ENCODE assay signal across 8 mouse cellular contexts in genomic region chr6:91712855-91713331, GRCm38 (mm10). TPM values are rescaled to one million over a fixed set of nuclear protein-coding genes. Genes with fewer than 3 reads are reported as not detected.
A peak's percentile ranks its signal among the peaks of the same experiment; 100 is the strongest.
DNase-seq lines count a peak whose midpoint lies in the region; ATAC-seq lines count a peak whose summit lies in the region.

No protein-coding gene starts in this region.

- ATAC-seq in kidney, embryonic 15.5 days (replicated peaks; ENCODE audit: low FRiP score) = peak; percentile 85
- 0 out of 2 replicates have a peak, but pooled peaks have one; percentile 10 for ATAC-seq in forebrain, embryonic 14.5 days
- peak; percentile 55 for ATAC-seq in hindbrain, embryonic 12.5 days (ENCODE audit: low FRiP score)

- H3K27me3 ChIP-seq in kidney, embryonic 15.5 days = no peaks in the 10 kb centered on the region
- H3K27me3 ChIP-seq in forebrain, embryonic 14.5 days (replicated peaks; ENCODE audit: control insufficient read depth, insufficient read depth, low read length) = no peaks in the 10 kb centered on the region
- H3K27me3 ChIP-seq in hindbrain, embryonic 12.5 days = no peaks in the 10 kb centered on the region

- H3K36me3 ChIP-seq in kidney, embryonic 15.5 days = peaks cover 45% of the 10 kb centered on the region
- 0 out of 2 replicates have a peak, but pooled peaks cover 8% of the 10 kb centered on the region for H3K36me3 ChIP-seq in forebrain, embryonic 14.5 days (ENCODE audit: control insufficient read depth, insufficient read depth, low read length)
- peaks cover 10% of the 10 kb centered on the region for H3K36me3 ChIP-seq in hindbrain, embryonic 12.5 days

- 10% methylated on average over 10 of the region's 10 CpGs for WGBS in kidney, embryonic 15.5 days
- WGBS in forebrain, embryonic 14.5 days = 6% methylated on average over 10 of the region's 10 CpGs
- WGBS in hindbrain, embryonic 12.5 days = 6% methylated on average over 9 of the region's 10 CpGs

- H3K9me3 ChIP-seq in kidney, embryonic 15.5 days (replicated peaks) = no peaks in the 10 kb centered on the region
- H3K9me3 ChIP-seq in forebrain, embryonic 14.5 days (replicated peaks; ENCODE audit: control insufficient read depth, low read length) = no peaks in the 10 kb centered on the region
- H3K9me3 ChIP-seq in hindbrain, embryonic 12.5 days (replicated peaks) = no peaks in the 10 kb centered on the region

- H3K4me2 ChIP-seq in kidney, embryonic 15.5 days = peak overlapping the region; percentile 5; the same call in 1 of the 2 replicates
- no peak overlapping the region for H3K4me2 ChIP-seq in forebrain, embryonic 14.5 days (ENCODE audit: low read length)
- H3K4me2 ChIP-seq in hindbrain, embryonic 12.5 days (replicated peaks) = peak overlapping the region; percentile 12

- H3K27ac ChIP-seq in kidney, embryonic 15.5 days = peak overlapping the region; percentile 78
- H3K27ac ChIP-seq in forebrain, embryonic 14.5 days (ENCODE audit: low read depth, low read length) = peak overlapping the region; percentile 66
- peak overlapping the region; percentile 87 for H3K27ac ChIP-seq in hindbrain, embryonic 12.5 days

- peaks cover 27% of the 10 kb centered on the region for H3K4me1 ChIP-seq in kidney, embryonic 15.5 days
- peaks cover 22% of the 10 kb centered on the region for H3K4me1 ChIP-seq in forebrain, embryonic 14.5 days (ENCODE audit: control insufficient read depth, insufficient read depth, low read length)
- peaks cover 46% of the 10 kb centered on the region for H3K4me1 ChIP-seq in hindbrain, embryonic 12.5 days

- 0 out of 2 replicates have a peak overlapping the region, but pooled peaks have one; percentile 17 for H3K9ac ChIP-seq in kidney, embryonic 15.5 days
- H3K9ac ChIP-seq in forebrain, embryonic 14.5 days (ENCODE audit: low read length) = peak overlapping the region; percentile 26
- H3K9ac ChIP-seq in hindbrain, embryonic 12.5 days = peak overlapping the region; percentile 42; the same call in 1 of the 2 replicates

- H3K4me3 ChIP-seq in kidney, embryonic 15.5 days (replicated peaks) = no peak overlapping the region
- H3K4me3 ChIP-seq in forebrain, embryonic 14.5 days (ENCODE audit: low read depth, low read length) = no peak overlapping the region
- no peak overlapping the region for H3K4me3 ChIP-seq in hindbrain, embryonic 12.5 days

- no peak for DNase-seq in kidney, adult 9 months
- peak; percentile 94 for DNase-seq in adrenal gland, adult 2 months
- DNase-seq in forebrain, embryonic 14.5 days (ENCODE audit: low spot score) = no peak
- peak; percentile 81 to 88 for DNase-seq in lung, adult 18-20 months
- peak; percentile 69 for DNase-seq in neural tube, embryonic 10.5 days (ENCODE audit: extremely low spot score, low spot score)
- peak; percentile 68 to 73 for DNase-seq in urinary bladder, postnatal 36 days (ENCODE audit: low spot score in 2 of 2)

RNA-seq across cellular contexts. Expression of gene Slc6a6, which starts 29.0 kb away (rescaled TPM):
- polyA plus RNA-seq in kidney, embryonic 15.5 days (2015; fragmentation: Nextera tagmentation; extraction: Ambion mirVana) = 84.0 and 87.2 TPM in 2 replicates
- total RNA-seq in adrenal gland, adult 2 months (2021) = 100 to 1,000 TPM; 466 to 626 TPM
- polyA plus RNA-seq in adrenal gland, adult 2 months (2012; rRNA removed) = 570 and 815 TPM in 2 replicates
- 45.6 and 71.7 TPM in 2 replicates for polyA plus RNA-seq in forebrain, embryonic 14.5 days (2014; fragmentation: Nextera tagmentation; extraction: Ambion mirVana)
- polyA plus RNA-seq in hindbrain, embryonic 12.5 days (2016; fragmentation: Nextera tagmentation; extraction: Ambion mirVana) = 70.2 and 78.0 TPM in 2 replicates

Comparison
In these comparisons a context has a peak if more than half of its experiments do, and no peak if none do; other contexts are left out.
1. ATAC-seq: peak in every context shown above with its lines; median percentile 85 in kidney, embryonic 15.5 days; 55 in hindbrain, embryonic 12.5 days; 10 in forebrain, embryonic 14.5 days.
2. DNase-seq: peak in adrenal gland, adult 2 months (single experiment), lung, adult 18-20 months (2 of 2), neural tube, embryonic 10.5 days (single experiment) and urinary bladder, postnatal 36 days (2 of 2); none in kidney, adult 9 months (single experiment) and forebrain, embryonic 14.5 days (single experiment).
3. Peak in every context shown above with its lines, with median percentiles within 50 percentile points of each other: H3K27ac ChIP-seq and H3K9ac ChIP-seq.